ENCODE assay signal across 20 mouse cellular contexts in genomic region chr15:36336857-36337256, GRCm38 (mm10).
DNase-seq lines count a peak whose midpoint lies in the region; TF ChIP-seq lines count a peak whose summit lies in the region.
"Had no signal": no experiment of that assay in that cellular context is flagged by ENCODE, and none has a peak within 500 bp of the region (broad histone marks: within the 10 kb centered on the region; RNA-seq: fewer than 3 reads in every experiment).

No protein-coding gene starts in this region.

- intact Hi-C loops in gastrocnemius, postnatal 36 days (cut with DNase I), result no loop called here

- DNase-seq in spleen, adult 2 months (ENCODE audit: low read depth in 1 of 2, low spot score in 2 of 2), result peak in 1 of 2 experiments; percentile 23
- no peak for DNase-seq in spleen, postnatal 4 days (ENCODE audit: low spot score in 2 of 2)
- peak; percentile 70 for DNase-seq in CD4-positive, CD25-positive, alpha-beta regulatory T cell, adult 2 months (ENCODE audit: low read depth, low spot score)
- DNase-seq in brain, adult 2 months (ENCODE audit: low read depth, low spot score), result peak; percentile 18
- peak; percentile 48 for DNase-seq in thymus, postnatal 14 days
- DNase-seq in lung, postnatal 36 days, result no peak
- DNase-seq in testis, postnatal 14 days (ENCODE audit: low spot score), result no peak
- DNase-seq in gastrocnemius, postnatal 36 days, result no peak
- DNase-seq: adrenal gland, postnatal 14 days; cerebellum, adult 18-20 months; cerebellum, adult 9-11 months; cerebellum, postnatal 36 days; gastrocnemius, adult 2 months; gastrocnemius, postnatal 25 days; heart, postnatal 4 days had no signal

- H3K4me3 ChIP-seq in spleen, adult 2 months (ENCODE audit: extremely low read depth, insufficient read depth, insufficient read length), result no peak overlapping the region
- H3K4me3 ChIP-seq: embryonic facial prominence, embryonic 13.5 days; forebrain, embryonic 12.5 days; gastrocnemius, adult 2 months; heart, embryonic 13.5 days; hindbrain, embryonic 12.5 days had no signal

- no peaks in the 10 kb centered on the region for H3K27me3 ChIP-seq in spleen, adult 2 months (ENCODE audit: control insufficient read depth, insufficient read depth, low read length)
- H3K27me3 ChIP-seq: embryonic facial prominence, embryonic 13.5 days; forebrain, embryonic 12.5 days; heart, embryonic 13.5 days; hindbrain, embryonic 12.5 days had no signal

- 23% methylated on average over 2 of the region's 2 CpGs for WGBS in spleen, adult 2 months

- TF ChIP-seq POLR2A in spleen, adult 2 months (IDR thresholded peaks at IDR 0.05; ENCODE audit: low read depth, low read length), result no peak

- peak overlapping the region; percentile 57 for H3K27ac ChIP-seq in spleen, adult 2 months (ENCODE audit: insufficient read depth, low read length)
- H3K27ac ChIP-seq: embryonic facial prominence, embryonic 13.5 days; forebrain, embryonic 12.5 days; gastrocnemius, adult 2 months; heart, embryonic 13.5 days; hindbrain, embryonic 12.5 days had no signal

- no peaks in the 10 kb centered on the region for H3K36me3 ChIP-seq in spleen, adult 2 months (ENCODE audit: control insufficient read depth, insufficient read depth, low read length)
- H3K36me3 ChIP-seq: embryonic facial prominence, embryonic 13.5 days; forebrain, embryonic 12.5 days; G1E; heart, embryonic 13.5 days; hindbrain, embryonic 12.5 days had no signal

- no peak for TF ChIP-seq CTCF in spleen, adult 2 months (IDR thresholded peaks at IDR 0.05; ENCODE audit: extremely low read depth, insufficient read depth, insufficient read length, insufficient replicate concordance)

- no peaks in the 10 kb centered on the region; the same call in none of the 2 replicates for H3K4me1 ChIP-seq in spleen, adult 2 months (ENCODE audit: control insufficient read depth, insufficient read depth, insufficient read length)
- H3K4me1 ChIP-seq: forebrain, embryonic 12.5 days; hindbrain, embryonic 12.5 days had no signal

Comparison
In these comparisons a context has a peak if more than half of its experiments do, and no peak if none do; other contexts are left out.
1. DNase-seq: peak in CD4-positive, CD25-positive, alpha-beta regulatory T cell, adult 2 months (single experiment), brain, adult 2 months (single experiment) and thymus, postnatal 14 days (single experiment); none in spleen, postnatal 4 days (0 of 2), lung, postnatal 36 days (single experiment), testis, postnatal 14 days (single experiment) and gastrocnemius, postnatal 36 days (0 of 2).